Mouse (Mus musculus) forebrain, embryonic 11.5 days (tissue): ENCODE measurements around the gene Rnf4. TPM values are rescaled to one million over a fixed set of nuclear protein-coding genes. Genes with fewer than 3 reads are reported as not detected.

Experiments used
- ATAC-seq: fragments of 200-750 bp; cut with Nextera tagmentation; replicated peaks from 2 replicates; pipeline ENCODE4 v1.8.0; 2017; ENCODE audit warnings: moderate TSS enrichment; ENCODE audit not compliant: low FRiP score
- DNase-seq: peaks from one replicate; pipeline ENCODE4 v3.0.0-alpha.2; 2017; ENCODE audit warnings: low spot score
- H3K27ac ChIP-seq: fragments of 300-500 bp; sonication (generic); 2 replicates; pipeline ENCODE4 v1.5.1; 2014; ENCODE audit warnings: low read depth, low read length
- H3K27me3 ChIP-seq: fragments of 300-500 bp; sonication (generic); 2 replicates; pipeline ENCODE4 v1.6.1; 2014; ENCODE audit warnings: mild to moderate bottlenecking, low read length, mixed read lengths; ENCODE audit not compliant: control insufficient read depth, insufficient read depth
- H3K36me3 ChIP-seq: fragments of 300-500 bp; sonication (generic); 2 replicates; pipeline ENCODE4 v1.6.1; 2014; ENCODE audit warnings: mild to moderate bottlenecking, low read length, moderate library complexity, mixed read lengths; ENCODE audit not compliant: control insufficient read depth, insufficient read depth
- H3K4me1 ChIP-seq: fragments of 300-500 bp; sonication (generic); replicated peaks from 2 replicates; pipeline ENCODE4 v1.6.1; 2014; ENCODE audit warnings: low read length, mixed read lengths; ENCODE audit not compliant: control insufficient read depth, insufficient read depth
- H3K4me2 ChIP-seq: fragments of 300-500 bp; sonication (generic); 2 replicates; pipeline ENCODE4 v1.6.1; 2014; ENCODE audit warnings: low read depth, mild to moderate bottlenecking, low read length, moderate library complexity, mixed read lengths; ENCODE audit not compliant: severe bottlenecking
- H3K4me3 ChIP-seq: fragments of 300-500 bp; sonication (generic); 2 replicates; pipeline ENCODE4 v1.5.1; 2014; ENCODE audit warnings: low read depth, low read length
- H3K9ac ChIP-seq: fragments of 300-500 bp; sonication (generic); 2 replicates; pipeline ENCODE4 v1.6.1; 2014; ENCODE audit warnings: low read length
- H3K9me3 ChIP-seq: fragments of 300-500 bp; sonication (generic); 2 replicates; pipeline ENCODE4 v1.6.1; 2016; ENCODE audit warnings: low read length, mixed read lengths; ENCODE audit not compliant: control insufficient read depth
- WGBS: fragments of 180-500 bp; shearing (Covaris S2); extraction: QIAGEN DNeasy Blood & Tissue Kit; methylation state at CpG from one replicate; pipeline ENCODE4 v1.1.7; 2014; 5-methylcytosine and 5-hydroxymethylcytosine counted together
- polyA plus RNA-seq: library from polyadenylated mRNA; unstranded; fragments of >200 nt; fragmentation: Nextera tagmentation; extraction: Ambion mirVana; gene quantifications from 2 replicates; pipeline ENCODE4 v1.2.1, GENCODE M21; 2014

Rnf4 gene
- 199 and 201 TPM in 2 replicates for polyA plus RNA-seq

GRCm38 (mm10) chr5:34336097-34336774, at the start of gene Rnf4:
Gene Rnf4 (plus strand): TSS chr5:34336289.
- no peaks in the 10 kb centered on the region for H3K27me3 ChIP-seq
- H3K36me3 ChIP-seq = no peaks in the 10 kb centered on the region
- H3K4me1 ChIP-seq = no peaks in the 10 kb centered on the region; the same call in 1 of the 2 replicates
- peak; percentile 98 for DNase-seq
- peak within 1 kb of the TSS; percentile 98 for H3K4me3 ChIP-seq
- peak; percentile 96 for ATAC-seq
- peak within 1 kb of the TSS; percentile 95 for H3K27ac ChIP-seq
- WGBS = under 1% methylated on average over 54 of the region's 67 CpGs
- H3K4me2 ChIP-seq = peak within 1 kb of the TSS; percentile 91
- no peaks in the 10 kb centered on the region for H3K9me3 ChIP-seq
- peak within 1 kb of the TSS; percentile 98 for H3K9ac ChIP-seq

GRCm38 (mm10) chr5:34286516-34286915, 49.6 kb upstream of the Rnf4 start:
- no peak overlapping the region for H3K27ac ChIP-seq
- DNase-seq (no peak), ATAC-seq (no peak)
- H3K27me3 ChIP-seq = peaks cover 37% of the 10 kb centered on the region
- H3K4me2 ChIP-seq = peak overlapping the region; percentile 97; the same call in 1 of the 2 replicates
- H3K36me3 ChIP-seq = no peaks in the 10 kb centered on the region
- H3K4me3 ChIP-seq = peak overlapping the region; percentile 63; the same call in 1 of the 2 replicates
- peaks cover 6% of the 10 kb centered on the region for H3K4me1 ChIP-seq
- 2% methylated on average over 11 of the region's 11 CpGs for WGBS
- H3K9me3 ChIP-seq = no peaks in the 10 kb centered on the region
- no peak overlapping the region for H3K9ac ChIP-seq

DNA sequence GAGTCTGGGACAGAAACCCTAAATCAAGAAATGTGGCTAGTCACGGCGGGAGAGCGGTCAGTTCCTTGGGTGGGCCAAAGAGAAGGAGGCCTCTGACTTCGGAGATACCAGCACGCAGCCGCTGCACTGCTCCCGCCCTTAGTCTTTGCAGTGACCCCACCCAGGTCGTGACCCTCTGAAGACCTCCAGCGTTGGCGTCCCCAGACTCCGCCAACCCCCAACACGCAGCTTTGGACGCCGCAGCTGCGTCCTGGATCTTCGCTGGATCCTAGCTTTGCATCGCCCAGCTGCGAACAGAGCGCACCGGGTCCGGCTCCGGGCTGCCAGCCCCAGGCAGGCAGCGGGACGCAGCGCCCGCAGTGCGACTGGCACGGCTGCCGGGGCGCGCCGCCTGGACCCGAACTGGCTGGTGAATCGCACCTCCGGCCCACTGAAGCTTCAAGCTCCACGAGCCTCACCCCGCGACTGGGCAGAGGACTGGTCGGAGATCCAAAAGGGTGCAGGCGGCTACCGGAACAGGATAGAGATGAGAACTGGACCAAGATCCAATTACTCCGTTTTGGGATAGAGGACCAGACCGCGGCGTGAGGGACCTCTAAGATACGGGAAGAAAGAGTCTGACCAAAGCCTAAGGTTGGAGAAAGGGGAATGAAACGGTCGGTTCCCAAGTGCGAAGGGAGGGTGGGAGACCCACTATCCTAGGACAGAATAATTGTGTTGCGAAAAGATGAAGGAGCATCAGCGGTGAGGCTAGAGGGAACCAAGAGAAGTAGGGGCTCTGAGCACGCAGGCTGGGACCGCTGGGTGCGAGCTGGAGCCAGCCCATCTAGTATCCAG, 48.9 kb upstream of the Rnf4 start:
- under 1% methylated on average over 54 of the region's 54 CpGs for WGBS

DNA sequence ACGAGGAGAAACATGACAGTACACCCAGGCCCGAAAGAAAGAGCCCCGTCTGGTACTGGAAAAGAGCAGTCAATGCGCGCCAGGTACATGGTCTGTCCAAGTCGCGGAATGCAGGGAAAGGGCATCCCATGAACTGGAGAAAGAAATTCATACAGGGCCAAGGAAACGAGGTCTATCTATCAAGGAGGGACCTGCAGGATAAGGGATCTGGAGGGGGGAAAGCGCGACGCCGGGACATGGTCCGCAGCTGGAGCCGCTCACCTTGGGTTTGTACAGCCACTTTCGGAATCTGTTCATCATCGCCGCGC, 48.3 kb upstream of the Rnf4 start:
- H3K27ac ChIP-seq = no peak overlapping the region
- H3K4me3 ChIP-seq = peak overlapping the region; percentile 63
- H3K4me2 ChIP-seq = peak overlapping the region; percentile 97
- 1% methylated on average over 18 of the region's 18 CpGs for WGBS
- ATAC-seq (no peak), DNase-seq (no peak)
- no peaks in the 10 kb centered on the region for H3K36me3 ChIP-seq
- peaks cover 6% of the 10 kb centered on the region for H3K4me1 ChIP-seq
- no peaks in the 10 kb centered on the region for H3K9me3 ChIP-seq
- H3K27me3 ChIP-seq = peaks cover 37% of the 10 kb centered on the region
- H3K9ac ChIP-seq = peak overlapping the region; percentile 55

More for the DNA sequence above, 48.9 kb upstream of the Rnf4 start:
- Histone ChIP-seq H3K4me2 (peak overlapping the region; percentile 97), H3K27me3 (peaks cover 37% of the 10 kb centered on the region), H3K9ac (peak overlapping the region; percentile 55), H3K36me3 (no peaks in the 10 kb centered on the region), H3K4me1 (peaks cover 6% of the 10 kb centered on the region), H3K9me3 (no peaks in the 10 kb centered on the region), H3K4me3 (peak overlapping the region; percentile 63), H3K27ac (no peak overlapping the region)
- DNase-seq (peak; percentile 65), ATAC-seq (0 out of 2 replicates have a peak, but pooled peaks have one; percentile 16)

- H3K27ac ChIP-seq = no peak within 1 kb of the TSS
These were observed 47.9 kb upstream of the Rnf4 start, which contains the start of the genes Zfyve28 and Cfap99 for GRCm38 (mm10) chr5:34288154-34288716. Gene Zfyve28 (minus strand): TSS chr5:34288449. Gene Cfap99 (plus strand): TSS chr5:34288600.

DNA sequence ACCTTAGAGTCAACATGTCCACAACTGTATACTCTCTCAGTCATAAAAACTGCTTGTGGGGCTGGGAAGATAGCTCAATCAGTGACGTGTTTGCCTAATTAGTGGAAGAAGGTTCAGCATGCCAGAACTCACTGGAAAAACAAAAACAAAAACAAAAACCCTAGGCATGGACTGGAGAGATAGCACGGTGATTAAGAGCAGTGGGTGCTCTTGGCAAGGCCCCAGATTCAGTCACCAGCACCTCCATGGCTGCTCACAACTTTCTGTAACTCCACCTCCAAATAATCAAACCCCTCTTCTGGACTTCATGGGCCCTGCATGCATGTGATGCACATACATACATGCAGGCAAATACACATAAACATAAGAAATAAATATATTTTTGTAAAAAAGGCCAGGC, 46.8 kb upstream of the Rnf4 start:
- H3K9ac ChIP-seq = no peak overlapping the region
- no peaks in the 10 kb centered on the region for H3K9me3 ChIP-seq
- no peak overlapping the region for H3K4me3 ChIP-seq
- H3K27ac ChIP-seq = no peak overlapping the region
- H3K36me3 ChIP-seq = no peaks in the 10 kb centered on the region
- WGBS = 71% methylated on average over 2 of the region's 2 CpGs
- H3K27me3 ChIP-seq = peaks cover 37% of the 10 kb centered on the region
- peaks cover 6% of the 10 kb centered on the region for H3K4me1 ChIP-seq
- DNase-seq (no peak), ATAC-seq (no peak)
- H3K4me2 ChIP-seq = 0 out of 2 replicates have a peak overlapping the region, but pooled peaks have one; percentile 12

More at GRCm38 (mm10) chr5:34288154-34288716, 47.9 kb upstream of the Rnf4 start, which contains the start of the genes Zfyve28 and Cfap99:
- Histone ChIP-seq H3K27me3 (peaks cover 37% of the 10 kb centered on the region), H3K9me3 (no peaks in the 10 kb centered on the region), H3K4me3 (peak within 1 kb of the TSS; percentile 63), H3K36me3 (no peaks in the 10 kb centered on the region), H3K9ac (peak within 1 kb of the TSS; percentile 55), H3K4me2 (peak within 1 kb of the TSS; percentile 97), H3K4me1 (peaks cover 6% of the 10 kb centered on the region)
- under 1% methylated on average over 72 of the region's 83 CpGs for WGBS
- DNase-seq = peak; percentile 93
- peak; percentile 98 for ATAC-seq

GRCm38 (mm10) chr5:34293363-34293762, 42.7 kb upstream of the Rnf4 start:
- WGBS = 76% methylated on average over 6 of the region's 6 CpGs
- peaks cover 9% of the 10 kb centered on the region for H3K27me3 ChIP-seq

GRCm38 (mm10) chr5:34294696-34295095, 41.4 kb upstream of the Rnf4 start:
- peaks cover under 1% of the 10 kb centered on the region; the same call in 1 of the 2 replicates for H3K27me3 ChIP-seq
- no peak overlapping the region for H3K4me3 ChIP-seq
- H3K4me1 ChIP-seq = no peaks in the 10 kb centered on the region
- 32% methylated on average over 2 of the region's 2 CpGs for WGBS
- no peak overlapping the region for H3K4me2 ChIP-seq
- no peak overlapping the region for H3K27ac ChIP-seq
- DNase-seq (no peak), ATAC-seq (no peak)
- H3K9ac ChIP-seq = no peak overlapping the region
- H3K9me3 ChIP-seq = no peaks in the 10 kb centered on the region
- no peaks in the 10 kb centered on the region for H3K36me3 ChIP-seq

More at GRCm38 (mm10) chr5:34293363-34293762, 42.7 kb upstream of the Rnf4 start:
- H3K4me1 ChIP-seq = no peaks in the 10 kb centered on the region
- H3K4me3 ChIP-seq = no peak overlapping the region
- DNase-seq (no peak), ATAC-seq (no peak)
- no peak overlapping the region for H3K4me2 ChIP-seq
- no peaks in the 10 kb centered on the region for H3K36me3 ChIP-seq
- H3K9ac ChIP-seq = no peak overlapping the region
- no peak overlapping the region for H3K27ac ChIP-seq
- H3K9me3 ChIP-seq = no peaks in the 10 kb centered on the region
